Mouse (Mus musculus) brain, adult 2 months (tissue): ENCODE data around the gene Atg4b.
"Not testable (repeated sequence)": the region's sequence is repeated elsewhere in the genome, so short reads cannot be mapped to it uniquely, and the experiment has no call there.

Experiments used
- DNase-seq: peaks from one replicate; pipeline ENCODE4 v3.0.0; 2011; ENCODE audit warnings: low read depth, low spot score

Atg4b gene

GRCm38 (mm10) chr1:93817823-93818532 is 66.7 kb downstream of the Atg4b start:
- no peak for DNase-seq

DNA sequence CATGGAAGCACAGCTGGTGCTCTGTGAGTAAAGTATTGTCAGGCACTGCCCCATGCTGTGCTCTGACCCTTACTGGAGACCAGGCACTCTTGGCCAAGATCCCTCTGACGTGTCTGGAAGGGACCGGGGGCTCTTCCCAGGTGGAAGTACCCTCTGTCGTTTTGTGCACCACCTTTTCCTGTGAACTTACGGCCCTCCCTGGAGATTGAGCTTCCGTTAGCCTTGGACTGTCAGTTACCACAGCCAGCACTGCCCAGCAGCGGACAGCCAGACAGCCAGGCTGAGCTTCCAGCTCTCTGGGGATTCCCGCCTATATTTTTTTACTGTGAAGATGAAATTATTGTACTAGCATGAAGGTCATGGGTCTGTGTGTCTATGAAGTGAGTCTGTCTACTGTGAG is 67.4 kb downstream of the Atg4b start:
- DNase-seq, result no peak

- DNase-seq, result no peak
Measured at GRCm38 (mm10) chr1:93823796-93824495, 72.6 kb downstream of the Atg4b start.

DNA sequence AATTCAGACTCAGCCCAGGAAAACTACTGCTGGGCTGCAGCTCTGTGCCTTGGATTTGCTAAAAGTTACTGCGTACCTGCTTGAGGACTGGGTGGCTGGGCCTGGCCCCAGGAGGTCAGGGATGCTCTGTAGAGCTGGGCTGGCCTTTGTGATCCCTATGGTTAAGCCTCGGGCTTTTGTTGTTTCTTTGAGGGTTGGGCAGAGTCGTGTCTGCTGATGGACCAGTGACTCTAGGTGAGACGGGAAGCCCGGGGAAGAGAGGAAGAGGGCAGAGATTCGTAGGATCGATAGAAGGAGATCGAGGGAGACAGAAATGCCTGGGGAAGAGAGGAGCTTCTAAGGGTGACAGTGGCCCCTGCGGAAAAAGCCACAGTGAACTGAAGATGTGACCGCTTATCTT is 73.3 kb downstream of the Atg4b start, which contains the start of gene D2hgdh:
Gene D2hgdh (plus strand): TSS at position 301 of the 400 bp plus-strand sequence.
- no peak for DNase-seq

DNA sequence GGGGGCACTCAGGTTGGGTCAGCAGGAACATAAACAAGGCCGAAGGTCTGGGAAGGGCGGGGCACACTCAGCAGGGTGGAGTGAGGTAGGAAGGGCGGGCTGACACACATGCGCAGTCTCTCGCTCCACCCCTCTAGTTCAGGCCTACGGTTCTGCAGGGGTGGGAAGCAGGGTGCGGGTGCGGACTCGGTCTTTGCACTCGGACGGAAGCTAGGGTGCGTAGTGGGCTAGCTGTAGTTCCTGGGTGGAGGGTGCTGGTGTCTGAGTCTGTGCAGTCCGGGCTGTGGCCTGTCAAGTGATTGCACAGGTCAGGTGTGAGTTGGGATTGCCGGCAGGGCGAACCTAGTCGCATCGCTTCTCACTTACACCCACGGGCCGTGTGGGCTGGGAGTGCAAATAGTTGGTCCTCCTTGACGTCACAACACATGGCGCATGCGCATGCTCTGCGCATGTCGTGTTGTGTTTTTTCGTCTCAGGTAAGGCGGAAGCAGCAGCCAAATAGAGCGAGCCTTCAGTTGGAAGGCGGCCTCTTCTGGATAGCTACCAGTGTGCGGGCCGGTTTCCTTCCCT is 73.9 kb downstream of the Atg4b start:
- DNase-seq, result peak; percentile 100

DNA sequence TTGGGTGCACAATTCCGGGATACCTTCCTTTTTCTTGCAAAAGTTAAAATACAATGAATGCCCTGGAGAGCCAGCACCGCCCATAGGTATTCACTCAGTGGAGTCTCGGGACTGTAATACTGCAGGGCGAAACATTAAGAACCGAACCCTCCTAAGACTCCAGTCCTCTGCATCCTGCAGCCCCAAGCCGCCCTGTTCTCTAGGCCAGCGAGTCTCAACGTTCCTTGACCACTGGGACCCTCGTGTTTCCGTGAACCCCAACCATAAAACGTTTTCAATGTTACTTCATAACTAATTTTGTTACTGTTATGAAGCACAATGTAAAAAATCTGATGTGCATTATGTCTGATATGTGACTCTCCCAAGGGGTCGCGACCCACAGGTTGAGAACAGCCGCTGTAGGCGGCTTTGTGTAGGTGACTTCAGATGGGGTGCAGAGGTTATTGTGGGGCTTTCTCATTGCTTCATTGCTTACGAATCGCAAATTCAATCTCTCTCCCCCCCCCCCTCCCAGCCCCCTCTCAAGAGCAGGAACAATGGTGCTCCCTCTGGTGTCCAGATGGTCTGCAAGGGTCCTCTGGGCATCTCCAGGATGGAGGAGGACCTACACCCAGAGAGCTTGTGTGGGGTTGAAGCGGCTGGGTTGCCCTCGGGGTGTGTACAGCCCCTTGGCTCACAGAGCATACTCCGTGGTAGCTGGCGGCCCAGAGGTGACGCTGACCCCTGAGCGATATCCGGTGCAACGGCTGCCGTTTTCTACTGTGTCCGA is 74.7 kb downstream of the Atg4b start:
- no peak for DNase-seq

DNA sequence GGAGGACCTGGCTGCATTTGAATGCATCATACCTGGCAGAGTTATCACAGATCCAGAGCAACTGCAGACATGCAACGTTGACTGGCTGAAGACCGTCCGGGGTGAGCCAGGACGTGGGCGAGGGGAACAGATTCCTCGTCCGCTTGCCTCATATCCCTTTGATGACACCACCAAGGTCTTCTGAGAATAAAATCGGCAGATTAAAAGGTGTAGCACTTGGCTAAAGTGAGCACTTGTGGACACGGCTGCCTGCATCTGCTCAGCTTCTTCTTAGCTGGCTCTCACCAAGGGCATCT is 75.2 kb downstream of the Atg4b start:
- no peak for DNase-seq

GRCm38 (mm10) chr1:93832754-93833360 is 81.6 kb downstream of the Atg4b start:
- not testable (repeated sequence) for DNase-seq

DNA sequence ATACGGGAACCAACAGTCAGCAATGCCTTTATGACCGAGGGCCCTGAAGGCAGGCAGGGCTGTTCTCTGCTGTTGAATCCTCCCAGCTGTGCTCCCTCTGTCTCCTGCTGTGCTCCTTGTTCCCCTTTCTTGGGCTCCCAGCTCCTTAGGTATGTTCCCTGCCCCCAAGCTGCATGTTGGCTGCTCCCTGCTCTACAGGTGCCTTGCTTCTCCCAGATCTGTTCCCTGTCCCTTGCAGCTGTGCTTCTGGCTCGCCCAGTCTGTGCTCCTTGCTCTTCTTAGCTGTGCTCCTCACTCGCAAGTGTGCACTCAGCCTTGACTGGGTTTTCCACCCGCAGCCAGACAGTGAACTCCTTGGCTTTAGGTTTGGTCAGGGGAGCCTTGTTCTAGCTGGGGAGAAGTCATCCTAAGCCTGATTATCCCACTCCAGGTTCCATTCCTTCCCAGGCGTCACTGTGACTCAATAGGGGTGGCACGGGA is 83.4 kb downstream of the Atg4b start:
- no peak for DNase-seq

DNA sequence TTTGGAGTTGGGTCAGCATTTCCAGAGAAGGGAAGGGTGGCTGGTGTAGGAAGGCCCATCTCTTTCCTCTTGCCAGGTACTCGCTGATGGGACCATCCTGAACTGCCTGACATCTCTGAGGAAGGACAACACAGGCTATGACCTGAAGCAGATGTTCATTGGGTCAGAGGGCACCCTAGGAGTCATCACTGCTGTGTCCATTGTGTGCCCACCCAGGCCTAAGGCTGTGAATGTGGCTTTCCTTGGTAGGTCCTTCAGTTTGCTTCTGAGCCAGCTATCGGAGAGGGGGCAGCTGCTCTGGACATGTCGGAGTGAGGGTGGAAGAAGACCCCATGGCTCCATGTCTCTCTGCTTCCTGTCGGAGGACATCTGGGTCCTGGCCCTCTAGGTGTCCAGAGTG is 83.9 kb downstream of the Atg4b start:
- no peak for DNase-seq

DNA sequence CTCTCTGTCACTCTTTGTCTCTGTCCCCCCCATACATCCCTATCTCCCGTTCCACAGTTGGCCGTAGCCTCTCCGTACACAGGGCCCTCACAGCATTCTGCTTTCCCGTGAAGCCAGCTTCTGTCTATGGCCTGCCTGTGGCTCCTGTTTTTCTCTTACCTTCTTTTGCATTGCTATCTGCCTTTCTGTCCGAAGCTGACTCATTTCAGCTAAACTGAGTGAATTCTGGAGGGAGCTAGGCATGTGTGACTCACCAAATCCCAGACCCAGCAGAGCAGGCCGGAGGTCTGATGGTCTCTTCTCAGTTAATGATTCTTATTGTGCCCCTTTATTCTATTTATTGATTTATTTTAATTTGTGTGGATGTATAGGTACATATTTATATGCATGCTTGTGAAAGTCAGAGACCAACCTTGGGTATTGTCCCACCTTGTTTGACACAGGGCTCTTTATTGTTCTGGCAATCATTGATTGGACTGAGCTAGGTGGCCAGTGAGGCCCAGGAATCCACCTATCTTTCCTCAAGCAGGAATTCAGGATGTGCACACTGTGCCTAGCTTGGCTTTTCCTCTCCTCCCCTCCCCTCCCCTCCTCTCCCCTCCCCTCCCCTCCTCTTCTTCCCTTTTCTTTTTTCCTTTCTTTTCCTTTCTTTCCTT is 84.7 kb downstream of the Atg4b start:
- DNase-seq, result peak; percentile 32

GRCm38 (mm10) chr1:93836532-93836913 is 85.2 kb downstream of the Atg4b start:
- no peak for DNase-seq

- no peak for DNase-seq
Measured at GRCm38 (mm10) chr1:93837335-93837734, 86.0 kb downstream of the Atg4b start.

DNA sequence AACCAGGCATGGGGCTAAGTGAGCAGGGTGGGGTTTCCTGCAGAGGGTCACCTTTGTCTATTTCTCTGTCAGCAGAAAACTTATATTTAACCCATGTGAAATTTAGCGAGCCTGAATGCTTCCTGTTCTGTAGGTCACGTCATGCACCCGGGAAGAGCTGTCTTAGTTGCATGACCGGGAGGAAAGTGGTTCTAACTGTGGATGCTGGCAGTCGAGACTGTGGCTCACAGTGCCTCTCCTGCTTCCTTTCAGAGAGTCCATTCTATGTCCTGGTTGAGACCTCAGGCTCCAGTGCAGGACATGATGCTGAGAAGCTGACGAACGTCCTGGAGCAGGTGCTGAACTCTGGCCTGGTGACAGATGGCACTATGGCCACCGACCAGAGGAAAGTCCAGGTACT is 87.3 kb downstream of the Atg4b start:
- DNase-seq, result not testable (repeated sequence)
